Mouse (Mus musculus) gastrocnemius, adult 18-20 months (tissue): ENCODE data around the gene Col20a1. TPM values are rescaled to one million over a fixed set of nuclear protein-coding genes. Genes with fewer than 3 reads are reported as not detected.

Experiments used
- DNase-seq: peaks from one replicate; pipeline ENCODE4 v3.0.0; 2021; ENCODE audit warnings: low spot score
- total RNA-seq, 2 experiments: library from RNA; stranded (reverse); gene quantifications; 2 replicates each; pipeline ENCODE4 v1.2.3; 2021

Gene Col20a1
- total RNA-seq, 2 experiments from 2014 or later, result 1.6 to 1.9 TPM

GRCm38 (mm10) chr2:180994360-180994759 is 8.0 kb downstream of the Col20a1 start:
- DNase-seq, result no peak

GRCm38 (mm10) chr2:180995457-180995856 is 9.1 kb downstream of the Col20a1 start:
- DNase-seq, result no peak

DNA sequence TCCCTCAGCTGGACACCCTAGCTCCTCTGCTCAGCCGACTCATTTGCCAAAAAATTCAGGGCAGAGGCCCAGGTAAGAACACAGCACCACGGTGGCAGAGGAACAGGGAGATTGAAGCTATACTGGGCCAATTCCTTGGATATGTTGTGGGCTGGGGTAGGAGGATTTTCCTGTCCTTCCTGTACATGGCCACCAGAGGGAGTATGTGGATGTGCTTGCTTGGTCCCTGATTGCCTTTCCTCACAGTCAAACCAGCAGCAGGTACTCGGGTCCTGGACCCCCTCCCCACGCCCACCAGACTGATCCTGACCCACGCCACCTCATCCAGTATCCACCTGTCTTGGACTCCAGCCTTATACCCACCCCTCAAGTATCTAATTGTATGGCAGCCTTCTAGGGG is 10.1 kb downstream of the Col20a1 start:
- peak; percentile 40 for DNase-seq

- no peak for DNase-seq
These were observed 10.6 kb downstream of the Col20a1 start for GRCm38 (mm10) chr2:180996905-180997304.

GRCm38 (mm10) chr2:181007054-181007453 is 20.7 kb downstream of the Col20a1 start:
- no peak for DNase-seq

DNA sequence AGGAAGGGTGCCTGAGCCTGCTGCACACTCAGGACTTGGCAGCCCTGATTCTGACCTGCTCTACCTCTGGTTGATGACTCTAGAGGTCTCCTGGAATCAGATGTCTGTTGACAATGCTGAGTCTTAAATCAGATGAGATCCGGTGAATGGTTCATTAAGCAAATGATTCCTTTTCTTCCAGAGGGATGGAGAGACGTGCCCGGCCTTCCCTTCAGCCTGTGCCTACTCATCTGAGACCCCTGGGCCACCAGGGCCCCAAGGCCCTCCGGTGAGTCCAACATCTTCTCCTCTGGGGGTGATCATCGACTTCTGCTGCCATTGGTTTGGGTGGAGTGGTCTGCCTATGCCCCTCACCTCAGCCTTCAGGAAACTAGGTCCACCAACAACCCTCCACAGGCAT is 22.0 kb downstream of the Col20a1 start:
- no peak for DNase-seq

GRCm38 (mm10) chr2:181031406-181031934 is 45.1 kb downstream of the Col20a1 start:
- no peak for DNase-seq

DNA sequence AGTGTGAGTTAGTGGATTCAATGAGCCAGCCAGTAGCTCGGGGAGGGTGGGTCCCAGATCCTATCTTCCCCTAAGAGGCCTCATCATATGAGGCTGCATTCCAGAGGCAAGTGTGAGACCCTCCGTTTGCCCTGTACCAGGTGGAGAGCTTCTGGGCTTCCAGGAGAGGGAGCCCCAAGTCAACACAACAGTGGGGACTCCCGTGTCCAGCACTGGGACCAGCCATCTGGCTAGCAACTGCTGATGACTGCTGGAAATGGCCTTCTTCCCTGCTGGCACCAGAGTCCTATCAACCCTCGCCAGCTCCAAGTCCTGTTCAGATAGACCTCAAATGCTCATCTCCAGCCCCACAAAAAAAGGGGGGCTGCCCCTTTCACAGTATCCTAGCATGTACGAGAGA is 46.1 kb downstream of the Col20a1 start:
- no peak for DNase-seq

GRCm38 (mm10) chr2:181033310-181033709 is 47.0 kb downstream of the Col20a1 start:
- DNase-seq, result no peak

DNA sequence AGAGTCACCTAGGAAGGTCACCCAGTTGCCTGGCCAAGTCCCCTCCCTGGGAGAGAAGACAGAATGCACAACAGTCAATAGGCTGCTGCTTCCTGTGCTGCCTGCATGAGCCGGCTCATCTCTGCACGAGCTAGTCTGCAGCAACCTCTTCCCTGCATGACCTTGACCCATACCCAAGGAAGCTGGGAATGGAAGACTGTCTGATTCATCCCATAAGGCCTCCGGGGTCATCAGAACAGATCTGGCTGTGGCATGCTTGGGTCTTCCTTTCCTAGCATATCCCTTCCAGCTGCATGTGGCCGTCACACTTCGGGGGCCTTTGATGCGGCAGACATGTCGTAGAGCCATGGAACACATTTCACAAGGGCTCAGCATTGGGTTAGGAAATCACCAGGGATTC is 48.9 kb downstream of the Col20a1 start:
- no peak for DNase-seq

- no peak for DNase-seq
These were observed 50.2 kb downstream of the Col20a1 start for GRCm38 (mm10) chr2:181036561-181036960.

- no peak for DNase-seq
These were observed 52.5 kb downstream of the Col20a1 start for GRCm38 (mm10) chr2:181038644-181039355.

DNA sequence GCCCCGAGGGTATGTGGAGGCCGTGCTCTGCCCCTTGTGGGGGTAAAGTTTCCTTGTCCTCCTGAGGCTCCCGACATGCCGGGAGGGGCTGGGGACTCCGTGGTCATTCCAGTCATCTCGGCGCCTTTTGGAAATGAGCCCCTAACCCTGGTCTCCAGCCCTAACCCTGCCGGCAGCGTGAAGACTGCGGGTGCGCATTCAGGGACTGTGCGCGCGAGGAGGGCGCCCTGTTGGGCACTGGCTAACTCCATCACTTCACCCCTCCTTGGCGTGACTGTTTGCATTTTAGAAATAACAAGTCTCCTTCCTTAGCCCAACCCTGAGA is 53.0 kb downstream of the Col20a1 start:
- DNase-seq, result no peak

- DNase-seq, result no peak
These were observed 55.6 kb downstream of the Col20a1 start for GRCm38 (mm10) chr2:181041941-181042340.

GRCm38 (mm10) chr2:181042376-181042775 is 56.0 kb downstream of the Col20a1 start:
- DNase-seq, result no peak

DNA sequence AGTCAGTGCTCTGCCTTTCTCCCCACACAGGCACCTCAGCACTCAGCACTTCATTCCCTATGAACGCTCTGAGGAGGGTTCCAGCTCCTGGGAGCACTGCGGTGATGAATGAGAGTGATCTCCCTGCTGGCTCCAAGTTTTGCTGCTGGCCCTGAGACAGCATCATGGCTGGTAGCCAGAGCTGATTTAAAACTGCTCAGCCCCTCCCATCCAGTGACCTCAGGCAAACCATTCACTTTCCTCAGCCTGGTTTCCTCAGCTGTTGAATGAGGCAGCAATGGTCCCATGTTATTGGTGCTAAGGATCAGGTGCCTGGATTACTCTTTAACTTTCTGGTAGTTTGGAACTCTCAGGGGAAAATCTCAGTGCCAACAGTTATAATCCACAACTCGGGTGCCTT is 57.1 kb downstream of the Col20a1 start, which contains the start of gene Chrna4:
TSS of gene Chrna4 (minus strand) at position 110 of the 400 bp plus-strand sequence.
- DNase-seq, result no peak

DNA sequence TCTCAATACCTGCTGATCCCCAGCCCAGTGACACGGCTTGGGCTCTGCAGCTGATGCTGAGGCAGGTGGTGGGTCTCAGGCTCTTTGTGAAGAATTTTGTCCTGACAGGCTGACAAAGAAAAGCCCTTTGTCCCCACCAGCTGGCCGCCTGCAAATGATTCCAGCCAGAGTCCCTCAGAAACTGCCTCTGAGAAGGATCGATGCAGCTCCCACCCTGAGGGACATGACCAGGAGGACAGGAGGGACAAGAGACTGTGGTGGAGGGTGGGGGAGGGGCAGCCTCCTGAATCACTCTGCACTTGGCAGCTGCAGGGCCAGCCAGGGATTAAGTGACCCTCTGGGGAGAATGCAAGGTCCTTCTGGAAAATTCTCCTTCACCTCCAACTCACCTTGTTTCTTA is 57.7 kb downstream of the Col20a1 start:
- no peak for DNase-seq

DNA sequence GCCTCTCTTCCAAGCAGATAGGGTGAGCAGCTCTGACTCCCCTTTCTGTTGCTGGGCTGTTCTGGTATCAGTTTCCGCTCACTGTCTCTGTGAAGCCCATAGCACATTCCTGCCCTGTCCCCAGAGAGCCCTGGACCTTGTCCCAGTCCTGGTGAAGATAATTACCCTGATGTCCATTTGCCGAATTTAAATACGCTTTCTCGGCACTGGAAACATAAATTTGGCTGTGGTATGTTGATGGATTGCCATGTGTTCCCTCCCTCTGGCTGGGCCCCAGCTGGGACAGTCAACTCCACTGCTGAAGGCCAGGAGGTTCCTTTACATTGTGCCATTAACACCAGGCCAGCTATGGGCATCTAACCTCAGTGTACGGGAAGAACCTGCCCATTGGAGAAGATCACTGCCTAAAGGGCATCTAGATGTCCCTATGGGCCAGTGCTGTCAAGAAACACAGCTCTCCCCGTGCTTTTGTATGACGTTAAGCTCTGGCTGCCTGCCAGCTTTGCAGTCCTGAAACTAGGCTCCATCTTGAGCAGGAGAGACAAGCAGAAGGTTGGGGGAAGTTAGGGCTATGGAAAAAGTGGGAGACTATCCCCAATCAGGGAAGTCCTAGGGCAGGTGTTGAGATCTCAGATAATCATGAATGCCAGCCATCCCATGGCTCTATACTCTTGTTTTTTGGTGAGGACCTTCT is 62.1 kb downstream of the Col20a1 start:
- DNase-seq, result no peak

DNA sequence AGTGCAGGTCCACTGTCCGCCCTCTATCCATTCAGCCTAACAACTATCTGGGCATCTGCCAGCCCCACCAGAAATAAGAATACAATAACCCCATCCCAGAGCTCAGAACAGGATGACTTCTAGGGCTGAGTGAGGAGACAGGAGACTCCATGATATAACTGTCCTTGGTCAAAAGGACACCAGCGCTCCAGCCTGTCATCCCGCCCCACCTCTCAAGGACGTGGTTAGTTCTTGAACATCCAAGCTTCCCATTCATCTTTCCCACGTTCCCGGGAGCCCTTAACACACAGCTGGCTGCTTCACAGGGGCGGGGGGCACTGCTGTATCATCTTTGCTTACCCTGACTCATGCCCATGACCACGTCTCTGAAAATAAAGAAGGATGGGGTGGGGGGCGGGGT is 62.7 kb downstream of the Col20a1 start:
- DNase-seq, result no peak

DNA sequence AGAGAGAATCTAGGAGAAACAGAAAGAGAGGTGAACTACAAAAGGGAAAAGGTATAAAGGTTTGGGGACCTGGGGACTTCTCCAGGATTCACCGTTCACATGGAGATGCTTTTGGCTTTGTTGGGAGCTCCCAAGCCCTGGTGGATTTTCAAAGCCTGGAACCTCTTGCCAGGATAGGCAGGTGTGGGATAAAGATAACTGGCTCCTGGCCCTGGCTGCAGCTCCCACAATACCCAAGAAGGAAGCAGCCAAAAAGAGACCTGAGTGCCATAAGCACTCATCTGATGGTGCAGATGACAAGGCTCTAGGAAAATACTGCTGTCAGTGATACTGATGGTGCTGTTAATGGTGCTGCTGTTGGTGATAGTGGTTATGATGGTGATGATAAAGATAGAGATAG is 65.8 kb downstream of the Col20a1 start:
- no peak for DNase-seq

DNA sequence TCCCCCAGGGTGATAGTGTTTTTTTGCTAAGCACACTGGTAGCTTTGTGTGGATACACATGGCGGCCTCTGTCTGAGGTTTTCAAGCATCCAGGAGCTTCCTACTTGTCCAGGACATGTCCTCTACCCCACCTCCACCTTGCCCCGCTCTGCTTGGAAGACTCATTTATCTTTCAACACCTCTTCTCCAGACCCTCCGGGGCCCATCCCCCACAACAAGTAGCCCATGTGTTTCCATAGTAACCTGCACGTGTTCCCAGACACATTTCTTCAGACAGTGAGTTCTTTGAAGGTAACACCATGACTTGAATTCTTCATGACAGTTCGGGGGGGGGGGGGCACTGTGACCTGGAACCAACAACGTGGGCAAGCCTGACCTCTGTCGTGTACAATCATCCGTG is 71.0 kb downstream of the Col20a1 start:
- DNase-seq, result no peak

DNA sequence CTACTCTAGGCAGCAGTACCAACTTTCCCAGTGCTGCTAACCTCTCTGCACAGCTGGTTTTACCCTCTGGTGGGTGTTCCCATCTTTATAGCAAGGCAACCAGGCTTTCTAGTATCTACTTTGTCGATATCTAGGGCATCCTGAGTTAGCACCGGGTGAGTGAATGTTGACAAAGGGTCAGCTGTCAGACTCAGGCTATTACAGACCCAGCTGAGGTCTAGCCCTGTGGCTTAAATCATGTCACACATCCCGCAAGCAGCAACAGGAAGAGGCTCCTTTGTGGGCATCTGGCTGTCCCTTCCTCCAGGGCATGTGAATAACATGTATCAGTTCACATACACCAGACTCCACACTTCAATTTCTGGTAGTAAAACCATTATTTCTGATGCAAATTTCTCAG is 71.9 kb downstream of the Col20a1 start:
- DNase-seq, result no peak

- peak; percentile 66 for DNase-seq
These were observed 73.8 kb downstream of the Col20a1 start for GRCm38 (mm10) chr2:181060127-181060526.
